Mouse (Mus musculus) ES-E14 (cell line): ENCODE results near the gene Ugt1a10.
"Not testable (repeated sequence)": the region's sequence is repeated elsewhere in the genome, so short reads cannot be mapped to it uniquely, and the experiment has no call there.

Experiments used
- CHD2 ChIP-seq: IDR thresholded peaks from 2 replicates; pipeline ENCODE4 v1.6.1; 2014; ENCODE audit warnings: mild to moderate bottlenecking, low read depth, low read length, inconsistent platforms
- HCFC1 ChIP-seq: IDR thresholded peaks from 2 replicates; pipeline ENCODE4 v1.6.1; 2012; ENCODE audit warnings: low read length, inconsistent platforms, borderline replicate concordance; ENCODE audit not compliant: insufficient read depth
- MAFK ChIP-seq: IDR thresholded peaks from 2 replicates; pipeline ENCODE4 v1.6.1; 2014; ENCODE audit warnings: mild to moderate bottlenecking, low read depth, low read length, inconsistent platforms; ENCODE audit not compliant: insufficient read depth
- ZC3H11A ChIP-seq: IDR thresholded peaks from 2 replicates; pipeline ENCODE4 v1.6.1; 2012; ENCODE audit warnings: low read depth, mild to moderate bottlenecking, inconsistent platforms, low read length, borderline replicate concordance
- ZNF384 ChIP-seq: IDR thresholded peaks from 2 replicates; pipeline ENCODE4 v1.6.1; 2012; ENCODE audit warnings: low read depth, low read length, inconsistent platforms

DNA sequence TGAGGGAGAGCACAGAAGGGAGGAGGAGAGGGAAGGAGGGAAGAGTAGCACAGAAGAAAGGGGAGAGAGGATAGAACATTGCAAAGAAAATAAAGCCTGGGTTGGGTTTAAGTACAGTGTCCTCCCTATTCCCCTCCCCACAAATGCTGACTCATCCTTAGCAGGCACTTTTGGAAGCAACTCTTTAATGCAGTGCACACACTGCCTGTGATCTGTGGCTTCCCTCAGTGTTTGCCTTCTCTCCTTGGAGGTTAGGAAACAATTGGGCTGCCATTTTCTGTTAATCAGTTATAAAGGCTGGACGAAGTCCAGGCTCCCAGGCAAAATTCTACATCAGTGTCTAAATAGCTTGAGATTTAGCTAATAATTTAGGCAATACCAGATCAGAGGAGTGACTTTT lies 85.3 kb downstream of the Ugt1a10 start:
- not testable (repeated sequence) for TF ChIP-seq ZC3H11A, ZNF384, HCFC1, CHD2
- 0 out of 2 replicates have a peak, but pooled peaks have one; percentile 18 for TF ChIP-seq MAFK
